In genomic region chr11:19174305-19175017, GRCm38 (mm10) we compare ENCODE assay signal across 18 mouse cellular contexts.
"Had no signal": no experiment of that assay in that cellular context is flagged by ENCODE, and none has a peak within 500 bp of the region (broad histone marks: within the 10 kb centered on the region; RNA-seq: fewer than 3 reads in every experiment).

No protein-coding gene starts in this region.

- H3K4me2 ChIP-seq: intestine, embryonic 15.5 days; kidney, embryonic 15.5 days; limb, embryonic 12.5 days; liver, embryonic 13.5 days; lung, embryonic 15.5 days; neural tube, embryonic 12.5 days had no signal

- H3K4me3 ChIP-seq: intestine, embryonic 15.5 days; kidney, embryonic 15.5 days; limb, embryonic 12.5 days; liver, embryonic 13.5 days; lung, embryonic 15.5 days; megakaryocyte, embryonic 14.5 days; myocyte; neural tube, embryonic 12.5 days had no signal

- H3K9ac ChIP-seq: intestine, embryonic 15.5 days; kidney, embryonic 15.5 days; limb, embryonic 12.5 days; liver, embryonic 13.5 days; liver, postnatal 0 days; lung, embryonic 15.5 days; neural tube, embryonic 12.5 days had no signal

- DNase-seq: kidney, adult 2 months; kidney, postnatal 14 days; liver; liver, embryonic 13.5 days; liver, postnatal 0 days; lung, postnatal 14 days; right cerebral cortex, adult 18-20 months; right cerebral cortex, postnatal 25 days; thymus, postnatal 4 days had no signal

- H3K9me3 ChIP-seq: intestine, embryonic 15.5 days; kidney, embryonic 15.5 days; limb, embryonic 12.5 days; liver, embryonic 13.5 days; lung, embryonic 15.5 days; megakaryocyte, embryonic 14.5 days; neural tube, embryonic 12.5 days had no signal

- H3K27ac ChIP-seq: intestine, embryonic 15.5 days; kidney, embryonic 15.5 days; limb, embryonic 12.5 days; liver, embryonic 13.5 days; lung, embryonic 15.5 days; macrophage; neural tube, embryonic 12.5 days; stomach, postnatal 0 days had no signal

- H3K36me3 ChIP-seq: intestine, embryonic 15.5 days; kidney, embryonic 15.5 days; limb, embryonic 12.5 days; liver, embryonic 13.5 days; lung, embryonic 15.5 days; neural tube, embryonic 12.5 days had no signal

- H3K4me1 ChIP-seq: intestine, embryonic 15.5 days; kidney, embryonic 15.5 days; limb, embryonic 12.5 days; liver, embryonic 13.5 days; lung, embryonic 15.5 days; megakaryocyte, embryonic 14.5 days; neural tube, embryonic 12.5 days had no signal

- H3K27me3 ChIP-seq: intestine, embryonic 15.5 days; kidney, embryonic 15.5 days; limb, embryonic 12.5 days; liver, embryonic 13.5 days; lung, embryonic 15.5 days; megakaryocyte, embryonic 14.5 days; neural tube, embryonic 12.5 days had no signal

- ATAC-seq: intestine, embryonic 15.5 days; liver, postnatal 0 days had no signal
